Mouse (Mus musculus) olfactory bulb, adult 2 months (tissue): ENCODE measurements around the gene Rec8. TPM values are rescaled to one million over a fixed set of nuclear protein-coding genes. Genes with fewer than 3 reads are reported as not detected.

Experiments used
- H3K27ac ChIP-seq: fragments of 200-500 bp; 2 replicates; pipeline ENCODE4 v1.5.1; 2012; ENCODE audit warnings: low read depth, low read length; ENCODE audit not compliant: insufficient read depth
- H3K4me1 ChIP-seq: fragments of 200-500 bp; 2 replicates; pipeline ENCODE4 v1.6.1; 2012; ENCODE audit warnings: low read length; ENCODE audit not compliant: control insufficient read depth, insufficient read depth
- H3K4me3 ChIP-seq: fragments of 200-500 bp; 2 replicates; pipeline ENCODE4 v1.5.1; 2012; ENCODE audit warnings: mild to moderate bottlenecking, low read depth, low read length, moderate library complexity; ENCODE audit not compliant: insufficient read depth
- CTCF ChIP-seq: fragments of 200-500 bp; IDR thresholded peaks from 2 replicates; pipeline ENCODE4 v1.5.1; 2012; ENCODE audit warnings: low read depth, mild to moderate bottlenecking, low read length, moderate library complexity; ENCODE audit not compliant: insufficient read depth
- POLR2A ChIP-seq: fragments of 200-500 bp; IDR thresholded peaks from 2 replicates; pipeline ENCODE4 v1.6.1; 2012; ENCODE audit warnings: mild to moderate bottlenecking, low read depth, low read length, moderate library complexity; ENCODE audit not compliant: insufficient read depth
- WGBS: fragments of 180-500 bp; shearing (Covaris S2); methylation state at CpG from one replicate; pipeline ENCODE4 v1.1.7; 2018; 5-methylcytosine and 5-hydroxymethylcytosine counted together
- polyA plus RNA-seq: library from polyadenylated mRNA; stranded (reverse); fragments of >200 nt; gene quantifications from 2 replicates; pipeline ENCODE4 v1.2.4, GENCODE M21; 2012; ENCODE audit warnings: low replicate concordance; ENCODE audit not compliant: missing spikeins, insufficient read depth, insufficient read length

Gene Rec8
- polyA plus RNA-seq, 1 experiment: not detected

- 17% methylated on average over 19 of the region's 19 CpGs for WGBS
- peak overlapping the region; percentile 56 for H3K27ac ChIP-seq
- TF ChIP-seq POLR2A (0 out of 2 replicates have a peak, but pooled peaks have one; percentile 12), CTCF (peak; percentile 84)
- peak overlapping the region; percentile 44 for H3K4me3 ChIP-seq
- peaks cover 8% of the 10 kb centered on the region for H3K4me1 ChIP-seq
Observed at GRCm38 (mm10) chr14:55603633-55604576, 13.9 kb upstream of the Rec8 start.

DNA sequence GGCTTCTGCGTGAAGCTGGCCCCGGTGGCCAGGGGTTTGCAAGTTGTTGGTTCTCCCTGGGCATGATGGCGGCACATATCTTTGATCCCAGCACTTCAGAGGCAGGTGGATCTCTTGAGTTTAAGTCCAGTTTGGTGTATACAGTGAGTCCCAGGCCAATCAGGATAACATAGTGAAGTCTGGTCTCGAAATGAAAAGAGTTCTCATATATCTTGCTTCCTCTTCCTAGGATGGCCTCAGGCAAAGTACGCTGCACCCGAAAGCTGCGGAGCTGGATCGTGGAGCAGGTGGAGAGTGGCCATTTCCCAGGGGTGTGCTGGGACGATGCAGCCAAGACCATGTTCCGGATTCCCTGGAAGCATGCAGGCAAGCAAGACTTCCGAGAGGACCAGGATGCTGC lies 13.0 kb upstream of the Rec8 start:
- H3K4me1 ChIP-seq: peaks cover 8% of the 10 kb centered on the region
- TF ChIP-seq CTCF: no peak
- no peak for TF ChIP-seq POLR2A
- no peak overlapping the region for H3K4me3 ChIP-seq
- 90% methylated on average over 11 of the region's 11 CpGs for WGBS
- H3K27ac ChIP-seq: no peak overlapping the region

DNA sequence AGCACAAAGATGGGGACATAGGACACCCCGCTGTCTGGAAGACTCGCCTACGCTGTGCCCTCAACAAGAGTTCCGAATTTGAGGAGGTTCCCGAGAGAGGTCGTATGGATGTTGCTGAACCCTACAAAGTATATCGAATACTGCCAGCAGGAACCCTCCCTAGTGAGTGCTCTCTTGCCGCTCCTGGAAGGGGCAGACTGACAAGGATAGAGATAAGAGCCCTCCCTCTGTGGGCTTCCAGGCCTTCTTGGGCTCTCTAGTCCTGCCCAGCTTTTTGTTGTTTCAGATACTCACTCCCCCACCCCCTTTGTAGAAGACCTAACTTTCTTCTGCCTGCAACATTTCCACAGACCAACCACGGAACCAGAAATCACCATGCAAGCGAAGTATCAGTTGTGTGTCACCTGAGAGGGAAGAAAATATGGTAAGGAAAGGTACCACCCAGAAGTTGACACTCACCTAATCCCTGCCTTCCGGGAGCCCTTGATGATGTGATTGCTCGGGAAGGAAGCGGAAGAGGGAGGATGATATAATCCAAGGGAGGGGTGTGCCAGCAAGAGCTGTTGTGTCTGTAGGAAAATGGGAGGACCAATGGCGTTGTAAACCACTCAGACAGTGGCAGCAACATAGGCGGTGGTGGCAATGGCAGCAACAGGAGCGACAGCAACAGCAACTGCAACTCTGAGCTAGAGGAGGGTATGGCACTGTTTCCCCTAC lies 11.9 kb upstream of the Rec8 start:
- peaks cover 8% of the 10 kb centered on the region for H3K4me1 ChIP-seq
- H3K27ac ChIP-seq: no peak overlapping the region
- 93% methylated on average over 16 of the region's 16 CpGs for WGBS
- TF ChIP-seq POLR2A (no peak), CTCF (no peak)
- H3K4me3 ChIP-seq: no peak overlapping the region

- H3K4me1 ChIP-seq: peaks cover 8% of the 10 kb centered on the region
- no peak overlapping the region for H3K27ac ChIP-seq
- no peak overlapping the region for H3K4me3 ChIP-seq
- WGBS: 96% methylated on average over 6 of the region's 6 CpGs
- TF ChIP-seq CTCF (no peak), POLR2A (no peak)
Observed at GRCm38 (mm10) chr14:55608339-55608738, 9.5 kb upstream of the Rec8 start.

DNA sequence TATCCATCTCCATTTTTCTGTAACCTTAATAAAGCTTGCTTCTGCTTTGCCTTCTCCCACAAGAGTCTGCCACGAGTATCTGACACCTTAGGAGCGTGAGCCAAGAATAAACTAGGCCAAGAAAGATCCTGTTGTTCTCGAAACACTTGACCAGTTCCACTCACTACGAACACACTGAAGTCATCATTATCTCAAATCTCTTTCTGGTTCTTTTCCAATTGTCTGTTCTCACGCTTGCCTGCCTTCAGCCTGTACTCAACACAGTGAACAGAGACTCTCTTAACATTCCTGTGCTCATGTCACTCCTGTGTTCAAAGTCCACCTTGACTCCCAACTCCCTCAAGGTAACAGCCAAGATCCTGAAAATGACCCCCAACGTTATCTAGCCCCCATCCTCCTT lies 4.5 kb upstream of the Rec8 start:
- no peaks in the 10 kb centered on the region for H3K4me1 ChIP-seq
- TF ChIP-seq POLR2A (no peak), CTCF (no peak)
- no peak overlapping the region for H3K4me3 ChIP-seq
- no peak overlapping the region for H3K27ac ChIP-seq
- 51% methylated on average over 6 of the region's 6 CpGs for WGBS

DNA sequence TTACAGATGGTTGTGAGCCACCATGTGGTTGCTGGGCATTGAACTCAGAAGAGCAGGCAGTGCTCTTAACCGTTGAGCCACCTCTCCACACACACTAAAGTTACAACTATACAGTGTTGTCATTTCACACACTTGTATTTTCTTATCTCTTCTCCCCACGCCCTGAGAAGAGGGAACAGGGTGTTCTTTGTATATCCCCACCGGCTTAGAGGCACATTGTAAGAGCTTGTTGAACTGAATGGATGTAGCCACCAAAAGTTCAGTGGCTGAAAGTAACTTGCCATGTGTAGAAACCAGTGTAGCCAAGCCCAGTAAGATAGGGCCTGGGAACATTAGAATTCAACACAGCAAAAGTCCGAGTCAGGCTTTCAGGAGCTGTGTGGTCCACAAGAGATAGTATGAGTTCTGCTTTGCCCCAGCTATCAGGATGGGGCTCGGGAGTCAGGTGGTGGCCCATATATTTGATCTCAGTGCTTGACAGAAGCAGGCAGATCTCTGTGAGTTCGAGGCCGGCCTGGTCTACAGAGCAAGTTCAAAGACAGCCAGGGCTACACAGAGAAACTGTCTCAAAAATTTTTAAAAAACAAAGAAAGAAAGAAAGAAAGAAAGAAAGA lies 3.2 kb upstream of the Rec8 start:
- Histone ChIP-seq H3K27ac (no peak overlapping the region), H3K4me1 (no peaks in the 10 kb centered on the region), H3K4me3 (no peak overlapping the region)
- TF ChIP-seq POLR2A: no peak
- no peak for TF ChIP-seq CTCF
- WGBS: 81% methylated on average over 7 of the region's 7 CpGs

GRCm38 (mm10) chr14:55615876-55616275 lies 2.0 kb upstream of the Rec8 start:
- 78% methylated on average over 2 of the region's 2 CpGs for WGBS
- TF ChIP-seq POLR2A: no peak
- TF ChIP-seq CTCF: no peak
- Histone ChIP-seq H3K27ac (no peak overlapping the region), H3K4me3 (no peak overlapping the region), H3K4me1 (no peaks in the 10 kb centered on the region)

- no peak overlapping the region for H3K27ac ChIP-seq
- 93% methylated on average over 2 of the region's 2 CpGs for WGBS
- no peak overlapping the region for H3K4me3 ChIP-seq
- no peak for TF ChIP-seq POLR2A
- no peak for TF ChIP-seq CTCF
- H3K4me1 ChIP-seq: no peaks in the 10 kb centered on the region
Observed at GRCm38 (mm10) chr14:55616844-55617243, 993 bp upstream of the Rec8 start.
